10 mouse cellular contexts compared by ENCODE assay signal in genomic region chr16:85092644-85093091, GRCm38 (mm10).
DNase-seq lines count a peak whose midpoint lies in the region; ATAC-seq and TF ChIP-seq lines count a peak whose summit lies in the region.
"Had no signal": no experiment of that assay in that cellular context is flagged by ENCODE, and none has a peak within 500 bp of the region (broad histone marks: within the 10 kb centered on the region; RNA-seq: fewer than 3 reads in every experiment).

No protein-coding gene starts in this region.

- peak; percentile 91 for ATAC-seq in forebrain, embryonic 14.5 days
- ATAC-seq in kidney, embryonic 15.5 days (replicated peaks; ENCODE audit: low FRiP score): peak; percentile 90
- ATAC-seq in neural tube, embryonic 14.5 days (ENCODE audit: low read depth): peak; percentile 62

- no peak for DNase-seq in layer of hippocampus, adult 2 months (ENCODE audit: low spot score in 2 of 2)
- DNase-seq in layer of hippocampus, postnatal 36 days: no peak
- peak; percentile 95 for DNase-seq in forebrain, embryonic 14.5 days (ENCODE audit: low spot score)
- no peak for DNase-seq in yolk sac, embryonic 10.5 days (ENCODE audit: low spot score)
- DNase-seq in T-cell, adult 2 months (ENCODE audit: low spot score): no peak
- DNase-seq in layer of hippocampus, adult 9-11 months: no peak
- DNase-seq: gastrocnemius, postnatal 25 days; spleen, adult 18-20 months had no signal

- H3K4me3 ChIP-seq in layer of hippocampus, adult 2 months: no peak overlapping the region
- no peak overlapping the region for H3K4me3 ChIP-seq in forebrain, embryonic 14.5 days (ENCODE audit: low read depth, low read length)
- no peak overlapping the region for H3K4me3 ChIP-seq in kidney, embryonic 15.5 days (replicated peaks)
- no peak overlapping the region for H3K4me3 ChIP-seq in neural tube, embryonic 14.5 days (ENCODE audit: low read depth, low read length)

- no peak for TF ChIP-seq CTCF in layer of hippocampus, adult 2 months (conservative IDR thresholded peaks at IDR 0.05)

- no peak overlapping the region for H3K9ac ChIP-seq in forebrain, embryonic 14.5 days (ENCODE audit: low read length)
- no peak overlapping the region for H3K9ac ChIP-seq in kidney, embryonic 15.5 days
- no peak overlapping the region for H3K9ac ChIP-seq in neural tube, embryonic 14.5 days (replicated peaks; ENCODE audit: low read depth, low read length)

- H3K36me3 ChIP-seq in forebrain, embryonic 14.5 days (ENCODE audit: control insufficient read depth, insufficient read depth, low read length): no peaks in the 10 kb centered on the region
- peaks cover 14% of the 10 kb centered on the region for H3K36me3 ChIP-seq in kidney, embryonic 15.5 days
- H3K36me3 ChIP-seq in neural tube, embryonic 14.5 days (ENCODE audit: control insufficient read depth, insufficient read depth, low read length): no peaks in the 10 kb centered on the region

- peaks cover 62% of the 10 kb centered on the region for H3K4me1 ChIP-seq in forebrain, embryonic 14.5 days (ENCODE audit: control insufficient read depth, insufficient read depth, low read length)
- H3K4me1 ChIP-seq in kidney, embryonic 15.5 days: peaks cover 36% of the 10 kb centered on the region
- peaks cover 43% of the 10 kb centered on the region for H3K4me1 ChIP-seq in neural tube, embryonic 14.5 days (ENCODE audit: control insufficient read depth, insufficient read depth, low read length)

- H3K4me2 ChIP-seq in forebrain, embryonic 14.5 days (ENCODE audit: low read length): peak overlapping the region; percentile 4
- 0 out of 2 replicates have a peak overlapping the region, but pooled peaks have one; percentile 4 for H3K4me2 ChIP-seq in kidney, embryonic 15.5 days
- no peak overlapping the region for H3K4me2 ChIP-seq in neural tube, embryonic 14.5 days (ENCODE audit: low read depth, low read length)

- WGBS in forebrain, embryonic 14.5 days: 9% methylated on average over 9 of the region's 9 CpGs
- 40% methylated on average over 9 of the region's 9 CpGs for WGBS in kidney, embryonic 15.5 days
- 17% methylated on average over 9 of the region's 9 CpGs for WGBS in neural tube, embryonic 14.5 days

- peak overlapping the region; percentile 28 for H3K27ac ChIP-seq in layer of hippocampus, adult 2 months
- H3K27ac ChIP-seq in forebrain, embryonic 14.5 days (ENCODE audit: low read depth, low read length): peak overlapping the region; percentile 29
- peak overlapping the region; percentile 70 for H3K27ac ChIP-seq in kidney, embryonic 15.5 days
- H3K27ac ChIP-seq in neural tube, embryonic 14.5 days (ENCODE audit: low read depth, low read length): no peak overlapping the region; the same call in 1 of the 2 replicates

- no peaks in the 10 kb centered on the region for H3K27me3 ChIP-seq in forebrain, embryonic 14.5 days (replicated peaks; ENCODE audit: control insufficient read depth, insufficient read depth, low read length)
- H3K27me3 ChIP-seq in kidney, embryonic 15.5 days: no peaks in the 10 kb centered on the region
- H3K27me3 ChIP-seq in neural tube, embryonic 14.5 days (ENCODE audit: control insufficient read depth, insufficient read depth, low read length): no peaks in the 10 kb centered on the region

- no peaks in the 10 kb centered on the region for H3K9me3 ChIP-seq in forebrain, embryonic 14.5 days (replicated peaks; ENCODE audit: control insufficient read depth, low read length)
- H3K9me3 ChIP-seq in kidney, embryonic 15.5 days (replicated peaks): no peaks in the 10 kb centered on the region
- no peaks in the 10 kb centered on the region for H3K9me3 ChIP-seq in neural tube, embryonic 14.5 days (ENCODE audit: control insufficient read depth, low read length)
